Mouse (Mus musculus) C2C12 (cell line): Measurements from ENCODE around the gene Slc22a14.

Experiments used
- CTCF ChIP-seq: IDR thresholded peaks from one replicate; pipeline ENCODE4 v1.5.1; 2011; ENCODE audit not compliant: control insufficient read depth, insufficient read depth, insufficient read length
- MYOD1 ChIP-seq: IDR thresholded peaks from one replicate; pipeline ENCODE4 v1.6.1; 2011; ENCODE audit warnings: low read depth; ENCODE audit not compliant: control insufficient read depth, insufficient read length

DNA sequence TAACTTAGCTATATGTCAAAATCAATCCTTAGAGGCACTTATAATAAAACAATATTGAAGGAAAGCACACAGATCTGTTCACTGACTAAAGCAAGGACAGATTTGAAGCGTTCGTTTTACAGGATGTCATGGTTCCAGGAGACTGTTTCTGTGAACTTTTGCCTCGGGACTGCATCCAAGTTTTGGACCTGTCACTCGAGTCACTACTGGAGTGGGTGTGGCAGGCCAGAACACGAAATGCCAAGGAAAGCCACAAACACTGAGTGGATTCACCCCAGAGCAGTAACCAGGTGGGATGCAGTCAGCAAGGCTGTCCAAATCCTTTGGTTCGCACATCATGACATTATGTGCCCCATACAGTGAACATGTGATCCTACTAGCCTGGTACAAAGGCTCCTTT is 150.8 kb downstream of the Slc22a14 start:
- TF ChIP-seq CTCF (no peak), MYOD1 (no peak)
